Mouse (Mus musculus) CH12.LX (cell line): ENCODE data around the gene Gm20521. TPM values are rescaled to one million over a fixed set of nuclear protein-coding genes. Genes with fewer than 3 reads are reported as not detected.

Experiments
- DNase-seq: peaks from one replicate; pipeline ENCODE4 v3.0.0-alpha.2; 2013; ENCODE audit errors: extremely low read depth
- H3K27ac ChIP-seq: 2 replicates; pipeline ENCODE4 v1.5.1; 2012; ENCODE audit warnings: low read depth, mild to moderate bottlenecking, control low read depth, moderate library complexity; ENCODE audit not compliant: insufficient read depth
- H3K27me3 ChIP-seq: replicated peaks from 2 replicates; pipeline ENCODE3; 2012; ENCODE audit warnings: inconsistent platforms
- H3K36me3 ChIP-seq, 2 experiments: replicated peaks in 1 of 2; 2 replicates each; pipeline versions ENCODE3 to v1.6.1; 2012; ENCODE audit warnings: inconsistent platforms in 1 of 2, low read length in 1 of 2, mild to moderate bottlenecking in 1 of 2, mixed read lengths in 1 of 2, moderate library complexity in 1 of 2; ENCODE audit not compliant: control insufficient read depth in 1 of 2, insufficient read depth in 1 of 2
- H3K4me1 ChIP-seq, 2 experiments: 2 replicates each; pipeline ENCODE4 v1.6.1; 2012; ENCODE audit warnings: inconsistent platforms in 1 of 2, moderate library complexity in 1 of 2; ENCODE audit not compliant: insufficient read depth in 2 of 2, control insufficient read depth in 1 of 2
- H3K4me2 ChIP-seq: 2 replicates; pipeline ENCODE4 v1.6.1; 2012; ENCODE audit warnings: low read depth, mild to moderate bottlenecking, control low read depth; ENCODE audit not compliant: poor library complexity, insufficient read depth, severe bottlenecking
- H3K4me3 ChIP-seq, 3 experiments: fragments of 150-350 bp in 1 of 3; sonication (generic) in 1 of 3; replicated peaks in 1 of 3; 2 replicates each; pipeline versions ENCODE3 to v1.5.1; 2011 to 2012; ENCODE audit warnings: low read depth in 2 of 3, low read length in 2 of 3, mild to moderate bottlenecking in 2 of 3, moderate library complexity in 2 of 3, control low read depth in 1 of 3, improper control_type of control experiment in 1 of 3, inconsistent platforms in 1 of 3, mixed read lengths in 1 of 3; ENCODE audit not compliant: poor library complexity in 1 of 3
- H3K79me2 ChIP-seq: replicated peaks from 2 replicates; pipeline ENCODE4 v1.6.1; 2012; ENCODE audit warnings: mild to moderate bottlenecking, moderate library complexity; ENCODE audit not compliant: control insufficient read depth, poor library complexity, insufficient read depth, severe bottlenecking; ENCODE audit errors: extremely low read depth
- H3K9ac ChIP-seq: 2 replicates; pipeline ENCODE4 v1.6.1; 2012; ENCODE audit warnings: low read depth, mild to moderate bottlenecking, control low read depth, moderate library complexity; ENCODE audit not compliant: insufficient read depth
- H3K9me3 ChIP-seq: replicated peaks from 2 replicates; pipeline ENCODE3; 2012; ENCODE audit warnings: low read length, inconsistent platforms, mixed read lengths
- CTCF ChIP-seq, 2 experiments: IDR thresholded peaks in 1 of 2; conservative IDR thresholded peaks in 1 of 2; 2 replicates each; pipeline ENCODE4 v1.5.1; 2011 to 2012; ENCODE audit warnings: low read depth in 2 of 2, low read length in 2 of 2, improper control_type of control experiment in 1 of 2, inconsistent platforms in 1 of 2, mild to moderate bottlenecking in 1 of 2, moderate library complexity in 1 of 2
- ELF1 ChIP-seq: IDR thresholded peaks from 2 replicates; pipeline ENCODE4 v1.6.1; 2014; ENCODE audit warnings: low read depth, mild to moderate bottlenecking, inconsistent platforms, low read length, improper control_type of control experiment
- EP300 ChIP-seq: IDR thresholded peaks from 2 replicates; pipeline ENCODE4 v1.6.1; 2011; ENCODE audit warnings: low read length, improper control_type of control experiment
- ETS1 ChIP-seq: conservative IDR thresholded peaks from 2 replicates; pipeline ENCODE4 v1.6.1; 2012; ENCODE audit warnings: low read depth, mild to moderate bottlenecking, inconsistent platforms, low read length, improper control_type of control experiment, moderate library complexity
- GABPA ChIP-seq: IDR thresholded peaks from 2 replicates; pipeline ENCODE4 v1.6.1; 2012; ENCODE audit warnings: low read depth, low read length, improper control_type of control experiment, inconsistent platforms; ENCODE audit not compliant: insufficient replicate concordance
- IRF4 ChIP-seq: IDR thresholded peaks from 2 replicates; pipeline ENCODE4 v1.6.1; 2014; ENCODE audit warnings: low read depth, mild to moderate bottlenecking, inconsistent platforms, low read length, improper control_type of control experiment
- JUN ChIP-seq: IDR thresholded peaks from 2 replicates; pipeline ENCODE4 v1.6.1; 2011; ENCODE audit warnings: low read depth, mild to moderate bottlenecking, low read length, improper control_type of control experiment, moderate library complexity; ENCODE audit not compliant: insufficient read depth
- JUND ChIP-seq: conservative IDR thresholded peaks from 2 replicates; pipeline ENCODE4 v1.6.1; 2011; ENCODE audit warnings: low read depth, low read length, improper control_type of control experiment
- MAZ ChIP-seq: IDR thresholded peaks from 2 replicates; pipeline ENCODE4 v1.6.1; 2012; ENCODE audit warnings: low read depth, mild to moderate bottlenecking, inconsistent platforms, low read length, improper control_type of control experiment, moderate library complexity
- MXI1 ChIP-seq: IDR thresholded peaks from 2 replicates; pipeline ENCODE4 v1.6.1; 2011; ENCODE audit warnings: mild to moderate bottlenecking, low read depth, low read length, improper control_type of control experiment
- MYC ChIP-seq: IDR thresholded peaks from 2 replicates; pipeline ENCODE4 v1.6.1; 2011; ENCODE audit warnings: low read depth, mild to moderate bottlenecking, improper control_type of control experiment, low read length
- PAX5 ChIP-seq: IDR thresholded peaks from 2 replicates; pipeline ENCODE4 v1.6.1; 2012; ENCODE audit warnings: low read length, inconsistent platforms, mixed read lengths
- POLR2A ChIP-seq: IDR thresholded peaks from 2 replicates; pipeline ENCODE4 v1.6.1; 2011; ENCODE audit warnings: low read depth, mild to moderate bottlenecking, improper control_type of control experiment, low read length
- RCOR1 ChIP-seq: conservative IDR thresholded peaks from 2 replicates; pipeline ENCODE4 v1.6.1; 2012; ENCODE audit warnings: low read depth, mild to moderate bottlenecking, inconsistent platforms, low read length, improper control_type of control experiment
- SMC3 ChIP-seq: IDR thresholded peaks from 2 replicates; pipeline ENCODE4 v1.6.1; 2011; ENCODE audit warnings: low read depth, low read length, improper control_type of control experiment
- TBP ChIP-seq: conservative IDR thresholded peaks from 2 replicates; pipeline ENCODE4 v1.6.1; 2011; ENCODE audit warnings: low read depth, low read length, improper control_type of control experiment
- TCF12 ChIP-seq: IDR thresholded peaks from 2 replicates; pipeline ENCODE4 v1.6.1; 2014; ENCODE audit warnings: low read depth, mild to moderate bottlenecking, inconsistent platforms, low read length, improper control_type of control experiment
- UBTF ChIP-seq: IDR thresholded peaks from 2 replicates; pipeline ENCODE4 v1.6.1; 2012; ENCODE audit warnings: low read depth, mild to moderate bottlenecking, inconsistent platforms, low read length, improper control_type of control experiment, moderate library complexity
- ZMIZ1 ChIP-seq: IDR thresholded peaks from 2 replicates; pipeline ENCODE4 v1.6.1; 2012; ENCODE audit warnings: low read depth, mild to moderate bottlenecking, inconsistent platforms, low read length, improper control_type of control experiment
- dilution Hi-C: fragments of 300-500 bp; cut with MboI; formaldehyde crosslinking; loops from 2 replicates; pipeline ENCODE4 v1.14.3; 2020; ENCODE audit warnings: low sequenced_read_pairs; ENCODE audit not compliant: extremely low pct_unique_long_range_greater_than_20kb, extremely low pct_ligation_motif_present
- in situ Hi-C: fragments of 300-500 bp; cut with MboI; formaldehyde crosslinking; loops from 3 replicates; pipeline ENCODE4 v1.14.3; 2019; ENCODE audit warnings: low sequenced_read_pairs, low pct_ligation_motif_present, low pct_unique_long_range_greater_than_20kb, mixed read lengths
- polyA plus RNA-seq: library from polyadenylated mRNA; unstranded; fragments of >175 nt; gene quantifications from 2 replicates; pipeline ENCODE4 v1.2.1, GENCODE M21; 2012; ENCODE audit warnings: low read depth; ENCODE audit not compliant: insufficient read length
- total RNA-seq, 2 experiments: library from RNA; depleted of rRNA; stranded (reverse); fragments of 300-350 nt in 1 of 2; fragments of >200 nt in 1 of 2; gene quantifications; 2 replicates each; pipeline ENCODE4 v1.2.3; 2012 to 2014

Gm20521 gene
- total and polyA plus RNA-seq, 3 experiments: not detected

DNA sequence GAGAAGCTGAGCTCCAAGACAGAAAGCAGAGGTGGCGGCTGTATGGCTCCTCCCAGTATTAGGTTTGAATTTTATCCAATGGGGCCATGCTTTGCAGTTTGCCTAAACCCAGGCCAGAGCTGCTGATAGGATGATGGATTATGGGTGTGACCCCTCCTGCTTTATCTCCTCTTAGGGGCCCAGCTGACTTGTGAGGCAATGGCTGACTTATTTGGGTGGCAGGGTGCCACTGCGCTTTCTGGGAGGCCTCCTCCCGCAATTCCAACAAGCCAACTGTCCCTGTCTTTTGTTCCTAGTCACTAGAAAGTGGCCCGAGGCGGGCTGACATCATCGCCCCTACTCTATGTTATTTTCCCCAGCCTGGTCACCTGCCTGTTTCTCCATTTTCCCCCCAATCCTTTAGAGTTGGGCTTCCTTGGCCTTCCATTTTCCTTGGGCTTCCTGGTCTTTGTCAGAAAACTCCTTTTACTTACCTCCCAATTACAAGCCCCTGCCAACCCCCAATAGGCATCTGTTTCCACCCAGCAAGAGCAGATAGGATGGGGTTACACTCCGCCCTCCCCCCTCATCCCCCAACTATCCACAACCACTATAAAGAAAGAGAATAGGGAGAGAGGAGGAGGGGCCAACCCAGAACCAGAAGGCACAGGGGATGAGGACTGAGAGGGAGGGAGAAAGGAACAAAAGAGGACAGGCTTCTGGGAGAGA lies 41.6 kb downstream of the Gm20521 start:
- Histone ChIP-seq H3K4me2 (peak overlapping the region; percentile 39; the same call in 1 of the 2 replicates), H3K79me2 (no peaks in the 10 kb centered on the region), H3K4me3 (no peak overlapping the region), H3K27me3 (peaks cover 94% of the 10 kb centered on the region), H3K4me1 (peaks cover 0 to 5% of the 10 kb centered on the region in 2 experiments; a peak in 1 of 4 replicates), H3K9me3 (peaks cover 4% of the 10 kb centered on the region), H3K27ac (no peak overlapping the region), H3K9ac (no peak overlapping the region), H3K36me3 (no peaks in the 10 kb centered on the region)
- no peak for TF ChIP-seq PAX5
- TF ChIP-seq JUND: no peak
- TF ChIP-seq UBTF: no peak
- no peak for TF ChIP-seq ZMIZ1
- TF ChIP-seq ELF1: no peak
- no peak for TF ChIP-seq MXI1
- TF ChIP-seq ETS1: no peak
- no peak for TF ChIP-seq CTCF (conservative IDR thresholded peaks at IDR 0.05 in 1 of 2, IDR thresholded peaks at IDR 0.05 in 1 of 2; ENCODE audit: low read depth in 2 of 2, low read length in 2 of 2)
- TF ChIP-seq TCF12: no peak
- no peak for TF ChIP-seq TBP
- no peak for TF ChIP-seq RCOR1
- no peak for TF ChIP-seq POLR2A
- no peak for TF ChIP-seq EP300
- TF ChIP-seq MAZ: no peak
- no peak for TF ChIP-seq GABPA
- TF ChIP-seq SMC3: no peak
- no peak for TF ChIP-seq MYC
- no peak for TF ChIP-seq IRF4
- no peak for TF ChIP-seq JUN
- dilution Hi-C loops (no loop called here), in situ Hi-C loops (no loop called here)
- DNase-seq: no peak
